Mouse (Mus musculus): ENCODE data around the gene 2410004P03Rik. TPM values are rescaled to one million over a fixed set of nuclear protein-coding genes. Genes with fewer than 3 reads are reported as not detected.

Gene 2410004P03Rik
- total and polyA plus RNA-seq, 3 experiments: 0.05 TPM; not detected in 2

- Histone ChIP-seq H3K36me3 (replicated peaks) (peaks cover 68% of the 10 kb centered on the region), H3K9me3 (replicated peaks) (no peaks in the 10 kb centered on the region), H3K27me3 (ENCODE audit: insufficient read depth, low read length) (no peaks in the 10 kb centered on the region), H3K4me1 (ENCODE audit: insufficient read depth, low read depth, low read length) (no peaks in the 10 kb centered on the region), H3K4me3 (ENCODE audit: low read depth, low read length) (no peak overlapping the region)
- ATAC-seq (ENCODE audit: extremely low read depth, insufficient number of reproducible peaks, low FRiP score, poor library complexity, severe bottlenecking): no peak
- TF ChIP-seq CTCF (IDR thresholded peaks at IDR 0.05; ENCODE audit: low read depth, low read length) (no peak), GATA1 (IDR thresholded peaks at IDR 0.05; ENCODE audit: borderline replicate concordance, low read length) (no peak), TAL1 (conservative IDR thresholded peaks at IDR 0.05; ENCODE audit: low read depth, low read length) (no peak), POLR2AphosphoS5 (IDR thresholded peaks at IDR 0.05; ENCODE audit: insufficient replicate concordance, low read depth, low read length) (no peak), GATA2 (IDR thresholded peaks at IDR 0.05; ENCODE audit: borderline replicate concordance, low read depth, low read length) (no peak)
- no peak for DNase-seq (ENCODE audit: low spot score)
Measured at GRCm38 (mm10) chr12:16985778-16986177, 25.7 kb downstream of the 2410004P03Rik start.

DNA sequence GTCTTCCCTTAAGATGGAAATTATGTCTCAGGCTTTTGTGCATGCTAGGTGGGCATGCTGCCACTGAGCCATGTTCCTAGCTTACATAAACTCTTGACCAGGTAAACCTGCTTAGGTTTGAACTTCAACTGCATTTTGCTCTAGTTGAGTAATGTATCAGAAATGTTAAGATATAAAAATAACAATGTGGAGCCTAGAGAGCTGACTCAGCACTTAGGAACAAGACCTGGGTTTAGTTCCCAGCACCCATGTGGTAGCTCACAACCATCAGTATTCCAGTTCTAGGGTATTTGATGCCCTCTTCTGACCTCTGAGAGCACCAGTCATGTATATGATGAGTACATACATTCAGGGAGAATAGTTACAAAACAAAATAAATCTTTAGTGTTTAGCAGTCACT lies 34.4 kb downstream of the 2410004P03Rik start:
- DNase-seq (ENCODE audit: low spot score) (no peak), ATAC-seq (ENCODE audit: extremely low read depth, insufficient number of reproducible peaks, low FRiP score, poor library complexity, severe bottlenecking) (no peak)
- TF ChIP-seq GATA2 (IDR thresholded peaks at IDR 0.05; ENCODE audit: borderline replicate concordance, low read depth, low read length): no peak
- no peak for TF ChIP-seq TAL1 (conservative IDR thresholded peaks at IDR 0.05; ENCODE audit: low read depth, low read length)
- TF ChIP-seq POLR2AphosphoS5 (IDR thresholded peaks at IDR 0.05; ENCODE audit: insufficient replicate concordance, low read depth, low read length): no peak
- TF ChIP-seq CTCF (IDR thresholded peaks at IDR 0.05; ENCODE audit: low read depth, low read length): no peak
- no peak for TF ChIP-seq GATA1 (IDR thresholded peaks at IDR 0.05; ENCODE audit: borderline replicate concordance, low read length)
- Histone ChIP-seq H3K36me3 (replicated peaks) (peaks cover 84% of the 10 kb centered on the region), H3K9me3 (replicated peaks) (no peaks in the 10 kb centered on the region), H3K4me1 (ENCODE audit: insufficient read depth, low read depth, low read length) (no peaks in the 10 kb centered on the region), H3K4me3 (ENCODE audit: low read depth, low read length) (no peak overlapping the region), H3K27me3 (ENCODE audit: insufficient read depth, low read length) (no peaks in the 10 kb centered on the region)

DNA sequence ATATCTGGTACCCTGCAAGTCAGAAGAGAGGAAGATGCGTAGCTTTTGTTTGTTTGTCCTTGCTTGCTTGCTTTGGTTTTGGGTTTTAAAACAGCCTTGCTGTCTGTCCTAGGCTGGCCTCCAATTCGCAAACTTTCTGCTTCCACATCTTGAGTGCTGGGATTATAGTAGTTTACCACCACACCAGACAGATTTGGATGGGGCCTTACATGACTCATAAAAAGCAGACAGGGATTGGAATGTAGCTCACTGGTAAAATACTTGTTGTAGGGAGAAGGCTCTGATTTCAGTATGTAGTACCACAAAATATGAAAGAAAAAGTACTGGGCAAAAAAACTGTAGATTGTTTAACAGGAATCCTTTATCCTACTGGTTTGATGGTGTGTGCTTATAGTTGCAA lies 44.7 kb downstream of the 2410004P03Rik start:
- TF ChIP-seq TAL1 (conservative IDR thresholded peaks at IDR 0.05; ENCODE audit: low read depth, low read length) (no peak), GATA1 (IDR thresholded peaks at IDR 0.05; ENCODE audit: borderline replicate concordance, low read length) (no peak)
- Histone ChIP-seq H3K36me3 (replicated peaks) (peaks cover 56% of the 10 kb centered on the region), H3K27me3 (ENCODE audit: insufficient read depth, low read length) (no peaks in the 10 kb centered on the region), H3K4me1 (ENCODE audit: insufficient read depth, low read depth, low read length) (no peaks in the 10 kb centered on the region), H3K4me3 (ENCODE audit: low read depth, low read length) (no peak overlapping the region), H3K9me3 (replicated peaks) (no peaks in the 10 kb centered on the region)
- ATAC-seq (ENCODE audit: extremely low read depth, insufficient number of reproducible peaks, low FRiP score, poor library complexity, severe bottlenecking) (no peak), DNase-seq (ENCODE audit: low spot score) (no peak)

DNA sequence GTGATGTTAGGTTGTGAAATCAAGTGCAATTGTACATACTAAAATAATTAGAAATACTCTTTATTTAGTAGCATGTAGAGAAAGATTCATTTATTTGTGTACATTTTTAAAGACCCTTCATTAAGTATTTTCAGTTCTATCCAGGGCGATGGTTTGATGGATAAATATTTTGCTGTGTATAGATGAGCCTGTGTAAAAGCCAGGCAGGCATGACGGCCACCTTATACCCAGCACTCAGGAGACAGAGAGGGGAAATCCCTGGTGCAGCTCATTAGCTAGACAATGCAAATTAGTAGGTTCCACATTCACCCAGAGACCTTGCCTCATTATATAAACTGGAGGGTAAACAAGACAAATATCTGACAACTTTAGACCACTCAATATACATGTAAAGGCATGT lies 48.2 kb downstream of the 2410004P03Rik start:
- TF ChIP-seq POLR2AphosphoS5 (IDR thresholded peaks at IDR 0.05; ENCODE audit: insufficient replicate concordance, low read depth, low read length): no peak
- Histone ChIP-seq H3K27me3 (ENCODE audit: insufficient read depth, low read length) (no peaks in the 10 kb centered on the region), H3K9me3 (replicated peaks) (no peaks in the 10 kb centered on the region), H3K36me3 (replicated peaks) (peaks cover 55% of the 10 kb centered on the region), H3K4me1 (ENCODE audit: insufficient read depth, low read depth, low read length) (no peaks in the 10 kb centered on the region), H3K4me3 (ENCODE audit: low read depth, low read length) (no peak overlapping the region)
- DNase-seq (ENCODE audit: low spot score): no peak
- no peak for ATAC-seq (ENCODE audit: extremely low read depth, insufficient number of reproducible peaks, low FRiP score, poor library complexity, severe bottlenecking)

- TF ChIP-seq GATA2 (IDR thresholded peaks at IDR 0.05; ENCODE audit: borderline replicate concordance, low read depth, low read length) (no peak), CTCF (IDR thresholded peaks at IDR 0.05; ENCODE audit: low read depth, low read length) (no peak), GATA1 (IDR thresholded peaks at IDR 0.05; ENCODE audit: borderline replicate concordance, low read length) (no peak), TAL1 (conservative IDR thresholded peaks at IDR 0.05; ENCODE audit: low read depth, low read length) (no peak), POLR2AphosphoS5 (IDR thresholded peaks at IDR 0.05; ENCODE audit: insufficient replicate concordance, low read depth, low read length) (no peak)
- Histone ChIP-seq H3K4me3 (ENCODE audit: low read depth, low read length) (no peak overlapping the region), H3K27me3 (ENCODE audit: insufficient read depth, low read length) (no peaks in the 10 kb centered on the region), H3K4me1 (ENCODE audit: insufficient read depth, low read depth, low read length) (no peaks in the 10 kb centered on the region), H3K36me3 (replicated peaks) (peaks cover 64% of the 10 kb centered on the region), H3K9me3 (replicated peaks) (no peaks in the 10 kb centered on the region)
- DNase-seq (ENCODE audit: low spot score) (no peak), ATAC-seq (ENCODE audit: extremely low read depth, insufficient number of reproducible peaks, low FRiP score, poor library complexity, severe bottlenecking) (no peak)
Measured at GRCm38 (mm10) chr12:16958851-16959250, 52.7 kb downstream of the 2410004P03Rik start.

Other genes starting within 250 kb of the 2410004P03Rik start
- gene Greb1, start 210.8 kb downstream of the 2410004P03Rik start, total RNA-seq (2014; fragmentation: Nextera tagmentation): not detected in 2 replicates
- gene Greb1, start 210.8 kb downstream of the 2410004P03Rik start, total RNA-seq (2017): 0.17 and 0.87 TPM in 2 replicates
- gene Greb1, start 210.8 kb downstream of the 2410004P03Rik start, polyA plus RNA-seq (2012): not detected in 2 replicates
- gene E2f6, start 200.8 kb downstream of the 2410004P03Rik start, total RNA-seq (2014; fragmentation: Nextera tagmentation): 27.8 and 34.4 TPM in 2 replicates
- 31.1 and 37.1 TPM in 2 replicates for gene E2f6, start 200.8 kb downstream of the 2410004P03Rik start, total RNA-seq (2017)
- 8.0 and 8.6 TPM in 2 replicates for gene E2f6, start 200.8 kb downstream of the 2410004P03Rik start, polyA plus RNA-seq (2012)
- 78.0 and 78.8 TPM in 2 replicates for gene Rock2, start 116.8 kb downstream of the 2410004P03Rik start, total RNA-seq (2014; fragmentation: Nextera tagmentation)
- gene Rock2, start 116.8 kb downstream of the 2410004P03Rik start, total RNA-seq (2017): 46.1 and 59.7 TPM in 2 replicates
- gene Rock2, start 116.8 kb downstream of the 2410004P03Rik start, polyA plus RNA-seq (2012): 3.1 and 3.5 TPM in 2 replicates
- gene Pqlc3, start 11.3 kb downstream of the 2410004P03Rik start, total RNA-seq (2014; fragmentation: Nextera tagmentation): 47.5 and 61.3 TPM in 2 replicates
- 33.1 and 34.2 TPM in 2 replicates for gene Pqlc3, start 11.3 kb downstream of the 2410004P03Rik start, total RNA-seq (2017)
- gene Pqlc3, start 11.3 kb downstream of the 2410004P03Rik start, polyA plus RNA-seq (2012): 8.4 and 19.8 TPM in 2 replicates
- not detected in 2 replicates for gene Kcnf1, start 165.2 kb upstream of the 2410004P03Rik start, total RNA-seq (2014; fragmentation: Nextera tagmentation)
- gene Kcnf1, start 165.2 kb upstream of the 2410004P03Rik start, total RNA-seq (2017): 0.05 TPM in 1 of 2 replicates, not detected in the other
- not detected in 2 replicates for gene Kcnf1, start 165.2 kb upstream of the 2410004P03Rik start, polyA plus RNA-seq (2012)

All from G1E (cell line).